Mouse (Mus musculus): ENCODE results near the gene Tcte2. TPM values are rescaled to one million over a fixed set of nuclear protein-coding genes. Genes with fewer than 3 reads are reported as not detected.

Tcte2 gene
- polyA plus RNA-seq, 1 experiment from 2014 or later = 1.2 TPM

GRCm38 (mm10) chr17:13712116-13712515 is 49.5 kb downstream of the Tcte2 start:
- Histone ChIP-seq H3K4me2 (no peak overlapping the region), H3K9ac (ENCODE audit: low read depth, low read length) (no peak overlapping the region), H3K27me3 (replicated peaks; ENCODE audit: control insufficient read depth, insufficient read depth, low read length) (no peaks in the 10 kb centered on the region), H3K27ac (ENCODE audit: low read depth, low read length) (no peak overlapping the region), H3K9me3 (ENCODE audit: control insufficient read depth, low read length) (no peaks in the 10 kb centered on the region), H3K4me3 (ENCODE audit: low read depth, low read length) (no peak overlapping the region), H3K36me3 (ENCODE audit: control insufficient read depth, insufficient read depth, low read length) (no peaks in the 10 kb centered on the region), H3K4me1 (replicated peaks; ENCODE audit: control insufficient read depth, insufficient read depth, low read length) (0 out of 2 replicates have a peak, but pooled peaks cover 2% of the 10 kb centered on the region)
- ATAC-seq (replicated peaks; ENCODE audit: low FRiP score) (no peak), DNase-seq (ENCODE audit: low spot score) (no peak)
- WGBS = 62% methylated on average over 6 of the region's 6 CpGs

GRCm38 (mm10) chr17:13711173-13711572 is 50.5 kb downstream of the Tcte2 start:
- no peak for ATAC-seq (replicated peaks; ENCODE audit: low FRiP score)
- 62% methylated on average over 5 of the region's 5 CpGs for WGBS
- H3K4me2 ChIP-seq = no peak overlapping the region

GRCm38 (mm10) chr17:13705481-13705921 is 56.1 kb downstream of the Tcte2 start:
- H3K9ac ChIP-seq (ENCODE audit: low read depth, low read length) = no peak overlapping the region
- no peak overlapping the region for H3K27ac ChIP-seq (ENCODE audit: low read depth, low read length)
- no peaks in the 10 kb centered on the region for H3K36me3 ChIP-seq (ENCODE audit: control insufficient read depth, insufficient read depth, low read length)
- DNase-seq (ENCODE audit: low spot score) (no peak), ATAC-seq (replicated peaks; ENCODE audit: low FRiP score) (peak; percentile 21; the same call in 1 of the 2 replicates)
- H3K9me3 ChIP-seq (ENCODE audit: control insufficient read depth, low read length) = no peaks in the 10 kb centered on the region
- H3K4me2 ChIP-seq = no peak overlapping the region
- 41% methylated on average over 4 of the region's 4 CpGs for WGBS
- no peaks in the 10 kb centered on the region for H3K27me3 ChIP-seq (replicated peaks; ENCODE audit: control insufficient read depth, insufficient read depth, low read length)
- peaks cover 8% of the 10 kb centered on the region for H3K4me1 ChIP-seq (replicated peaks; ENCODE audit: control insufficient read depth, insufficient read depth, low read length)
- H3K4me3 ChIP-seq (ENCODE audit: low read depth, low read length) = no peak overlapping the region

More at GRCm38 (mm10) chr17:13711173-13711572, 50.5 kb downstream of the Tcte2 start:
- no peak for DNase-seq (ENCODE audit: low spot score)
- no peak overlapping the region for H3K27ac ChIP-seq (ENCODE audit: low read depth, low read length)
- 0 out of 2 replicates have a peak, but pooled peaks cover 2% of the 10 kb centered on the region for H3K4me1 ChIP-seq (replicated peaks; ENCODE audit: control insufficient read depth, insufficient read depth, low read length)
- H3K9ac ChIP-seq (ENCODE audit: low read depth, low read length) = no peak overlapping the region
- H3K27me3 ChIP-seq (replicated peaks; ENCODE audit: control insufficient read depth, insufficient read depth, low read length) = no peaks in the 10 kb centered on the region
- H3K9me3 ChIP-seq (ENCODE audit: control insufficient read depth, low read length) = no peaks in the 10 kb centered on the region
- H3K4me3 ChIP-seq (ENCODE audit: low read depth, low read length) = no peak overlapping the region
- H3K36me3 ChIP-seq (ENCODE audit: control insufficient read depth, insufficient read depth, low read length) = no peaks in the 10 kb centered on the region

- WGBS = 27% methylated on average over 9 of the region's 9 CpGs
- no peaks in the 10 kb centered on the region for H3K36me3 ChIP-seq (ENCODE audit: control insufficient read depth, insufficient read depth, low read length)
- DNase-seq (ENCODE audit: low spot score) (no peak), ATAC-seq (replicated peaks; ENCODE audit: low FRiP score) (no peak)
- no peaks in the 10 kb centered on the region for H3K9me3 ChIP-seq (ENCODE audit: control insufficient read depth, low read length)
- peaks cover 11% of the 10 kb centered on the region for H3K4me1 ChIP-seq (replicated peaks; ENCODE audit: control insufficient read depth, insufficient read depth, low read length)
- H3K4me2 ChIP-seq = no peak overlapping the region
- no peak overlapping the region for H3K4me3 ChIP-seq (ENCODE audit: low read depth, low read length)
- no peak overlapping the region for H3K9ac ChIP-seq (ENCODE audit: low read depth, low read length)
- H3K27ac ChIP-seq (ENCODE audit: low read depth, low read length) = no peak overlapping the region
- H3K27me3 ChIP-seq (replicated peaks; ENCODE audit: control insufficient read depth, insufficient read depth, low read length) = no peaks in the 10 kb centered on the region
Measured at GRCm38 (mm10) chr17:13703611-13704320, 57.9 kb downstream of the Tcte2 start.

GRCm38 (mm10) chr17:13700131-13701016 is 61.3 kb downstream of the Tcte2 start:
- H3K4me2 ChIP-seq = no peak overlapping the region
- DNase-seq (ENCODE audit: low spot score) (no peak), ATAC-seq (replicated peaks; ENCODE audit: low FRiP score) (peak; percentile 65)
- H3K9me3 ChIP-seq (ENCODE audit: control insufficient read depth, low read length) = no peaks in the 10 kb centered on the region
- H3K27me3 ChIP-seq (replicated peaks; ENCODE audit: control insufficient read depth, insufficient read depth, low read length) = no peaks in the 10 kb centered on the region
- WGBS = 20% methylated on average over 4 of the region's 4 CpGs
- peaks cover 8% of the 10 kb centered on the region for H3K4me1 ChIP-seq (replicated peaks; ENCODE audit: control insufficient read depth, insufficient read depth, low read length)
- peak overlapping the region; percentile 8 for H3K27ac ChIP-seq (ENCODE audit: low read depth, low read length)
- H3K4me3 ChIP-seq (ENCODE audit: low read depth, low read length) = no peak overlapping the region
- H3K36me3 ChIP-seq (ENCODE audit: control insufficient read depth, insufficient read depth, low read length) = no peaks in the 10 kb centered on the region
- no peak overlapping the region for H3K9ac ChIP-seq (ENCODE audit: low read depth, low read length)

GRCm38 (mm10) chr17:13699716-13700115 is 61.9 kb downstream of the Tcte2 start:
- H3K36me3 ChIP-seq (ENCODE audit: control insufficient read depth, insufficient read depth, low read length) = no peaks in the 10 kb centered on the region
- no peaks in the 10 kb centered on the region for H3K27me3 ChIP-seq (replicated peaks; ENCODE audit: control insufficient read depth, insufficient read depth, low read length)
- peaks cover 8% of the 10 kb centered on the region for H3K4me1 ChIP-seq (replicated peaks; ENCODE audit: control insufficient read depth, insufficient read depth, low read length)
- no peak overlapping the region for H3K9ac ChIP-seq (ENCODE audit: low read depth, low read length)
- no peak overlapping the region for H3K4me2 ChIP-seq
- peak overlapping the region; percentile 8 for H3K27ac ChIP-seq (ENCODE audit: low read depth, low read length)
- DNase-seq (ENCODE audit: low spot score) = no peak
- ATAC-seq (replicated peaks; ENCODE audit: low FRiP score) = peak; percentile 40; the same call in 1 of the 2 replicates
- H3K4me3 ChIP-seq (ENCODE audit: low read depth, low read length) = no peak overlapping the region
- 44% methylated on average over 7 of the region's 7 CpGs for WGBS
- no peaks in the 10 kb centered on the region for H3K9me3 ChIP-seq (ENCODE audit: control insufficient read depth, low read length)

- no peak overlapping the region for H3K4me3 ChIP-seq (ENCODE audit: low read depth, low read length)
- H3K27me3 ChIP-seq (replicated peaks; ENCODE audit: control insufficient read depth, insufficient read depth, low read length) = no peaks in the 10 kb centered on the region
- no peak overlapping the region for H3K4me2 ChIP-seq
- 80% methylated on average over 4 of the region's 4 CpGs for WGBS
- H3K4me1 ChIP-seq (replicated peaks; ENCODE audit: control insufficient read depth, insufficient read depth, low read length) = peaks cover 8% of the 10 kb centered on the region
- no peaks in the 10 kb centered on the region for H3K9me3 ChIP-seq (ENCODE audit: control insufficient read depth, low read length)
- no peaks in the 10 kb centered on the region for H3K36me3 ChIP-seq (ENCODE audit: control insufficient read depth, insufficient read depth, low read length)
- DNase-seq (ENCODE audit: low spot score) = no peak
- ATAC-seq (replicated peaks; ENCODE audit: low FRiP score) = no peak
- no peak overlapping the region for H3K27ac ChIP-seq (ENCODE audit: low read depth, low read length)
- no peak overlapping the region for H3K9ac ChIP-seq (ENCODE audit: low read depth, low read length)
Measured at GRCm38 (mm10) chr17:13698194-13698593, 63.4 kb downstream of the Tcte2 start.

GRCm38 (mm10) chr17:13697646-13698045 is 64.0 kb downstream of the Tcte2 start:
- H3K4me2 ChIP-seq = no peak overlapping the region
- H3K27me3 ChIP-seq (replicated peaks; ENCODE audit: control insufficient read depth, insufficient read depth, low read length) = no peaks in the 10 kb centered on the region
- no peak overlapping the region for H3K4me3 ChIP-seq (ENCODE audit: low read depth, low read length)
- ATAC-seq (replicated peaks; ENCODE audit: low FRiP score) = no peak
- peaks cover 8% of the 10 kb centered on the region for H3K4me1 ChIP-seq (replicated peaks; ENCODE audit: control insufficient read depth, insufficient read depth, low read length)
- H3K27ac ChIP-seq (ENCODE audit: low read depth, low read length) = no peak overlapping the region
- no peaks in the 10 kb centered on the region for H3K36me3 ChIP-seq (ENCODE audit: control insufficient read depth, insufficient read depth, low read length)
- 76% methylated on average over 2 of the region's 2 CpGs for WGBS
- no peak overlapping the region for H3K9ac ChIP-seq (ENCODE audit: low read depth, low read length)
- DNase-seq (ENCODE audit: low spot score) = no peak
- no peaks in the 10 kb centered on the region for H3K9me3 ChIP-seq (ENCODE audit: control insufficient read depth, low read length)
